Mouse (Mus musculus) hindbrain, postnatal 0 days (tissue): ENCODE data around the gene Anapc15-ps. TPM values are rescaled to one million over a fixed set of nuclear protein-coding genes. Genes with fewer than 3 reads are reported as not detected.

Experiments
- ATAC-seq: fragments of 200-750 bp; cut with Nextera tagmentation; 2 replicates; pipeline ENCODE4 v1.8.0; 2017; ENCODE audit warnings: mild to moderate bottlenecking, moderate TSS enrichment, moderate library complexity
- DNase-seq: peaks from one replicate; pipeline ENCODE4 v3.0.0-alpha.2; 2015; ENCODE audit warnings: low spot score
- H3K27ac ChIP-seq: fragments of 300-500 bp; sonication (generic); 2 replicates; pipeline ENCODE4 v1.5.1; 2014; ENCODE audit warnings: mild to moderate bottlenecking
- H3K27me3 ChIP-seq: fragments of 300-500 bp; sonication (generic); 2 replicates; pipeline ENCODE4 v1.6.1; 2014; ENCODE audit warnings: low read length, mixed read lengths; ENCODE audit not compliant: insufficient read depth
- H3K36me3 ChIP-seq: fragments of 300-500 bp; sonication (generic); 2 replicates; pipeline ENCODE4 v1.6.1; 2014; ENCODE audit warnings: low read length, mixed read lengths; ENCODE audit not compliant: insufficient read depth
- H3K4me1 ChIP-seq: fragments of 300-500 bp; sonication (generic); 2 replicates; pipeline ENCODE4 v1.6.1; 2014; ENCODE audit warnings: antibody characterized with exemption, low read length, mixed read lengths; ENCODE audit not compliant: insufficient read depth
- H3K4me2 ChIP-seq: fragments of 300-500 bp; sonication (generic); 2 replicates; pipeline ENCODE4 v1.6.1; 2014; ENCODE audit warnings: low read depth, mild to moderate bottlenecking, low read length, moderate library complexity, mixed read lengths
- H3K4me3 ChIP-seq: fragments of 300-500 bp; sonication (generic); 2 replicates; pipeline ENCODE4 v1.5.1; 2014; ENCODE audit warnings: low read length
- H3K9ac ChIP-seq: fragments of 300-500 bp; sonication (generic); replicated peaks from 2 replicates; pipeline ENCODE4 v1.6.1; 2014; ENCODE audit warnings: mild to moderate bottlenecking, low read length, moderate library complexity, mixed read lengths
- H3K9me3 ChIP-seq: fragments of 300-500 bp; sonication (generic); 2 replicates; pipeline ENCODE4 v1.6.1; 2016; ENCODE audit warnings: low read length, mixed read lengths
- CTCF ChIP-seq: IDR thresholded peaks from 2 replicates; pipeline ENCODE4 v1.5.1; 2016; ENCODE audit warnings: antibody characterized with exemption, control low read depth, low read depth
- WGBS: fragments of 180-500 bp; shearing (Covaris S2); extraction: QIAGEN DNeasy Blood & Tissue Kit; methylation state at CpG from one replicate; pipeline ENCODE4 v1.1.7; 2014; 5-methylcytosine and 5-hydroxymethylcytosine counted together
- polyA plus RNA-seq: library from polyadenylated mRNA; unstranded; fragments of >200 nt; fragmentation: Nextera tagmentation; extraction: Ambion mirVana; gene quantifications from 2 replicates; pipeline ENCODE4 v1.2.1, GENCODE M21; 2015
- total RNA-seq: library from RNA; depleted of rRNA; stranded (reverse); fragments of >200 nt; gene quantifications from 2 replicates; pipeline ENCODE4 v1.2.3, GENCODE M21; 2014; rRNA removed

Anapc15-ps gene
- total and polyA plus RNA-seq, 2 experiments from 2014 or later: not detected

DNA sequence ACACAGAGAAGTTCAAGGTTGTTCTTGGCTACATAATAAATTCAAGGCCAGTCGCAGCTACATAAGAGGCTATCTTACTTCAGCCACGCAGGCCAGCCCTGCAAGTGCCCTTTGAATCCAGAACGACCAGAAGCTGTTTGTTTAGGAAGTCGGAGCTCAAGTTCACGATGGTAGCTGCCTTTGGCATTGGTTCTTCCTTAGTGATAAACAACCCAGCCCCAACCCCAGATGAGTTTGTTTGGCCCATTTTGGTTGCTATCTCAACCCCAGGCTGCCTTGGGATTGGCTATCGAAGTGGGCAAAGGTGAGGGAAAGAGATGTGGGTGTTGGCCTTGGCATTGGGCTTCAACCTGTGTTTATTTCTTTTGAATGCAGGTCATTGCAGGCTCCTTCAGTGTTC is 48.0 kb downstream of the Anapc15-ps start:
- no peak overlapping the region for H3K9ac ChIP-seq
- no peaks in the 10 kb centered on the region for H3K9me3 ChIP-seq
- H3K4me1 ChIP-seq: no peaks in the 10 kb centered on the region
- H3K27me3 ChIP-seq: no peaks in the 10 kb centered on the region
- H3K36me3 ChIP-seq: no peaks in the 10 kb centered on the region
- no peak for DNase-seq
- no peak for ATAC-seq
- WGBS: 89% methylated on average over 6 of the region's 6 CpGs
- H3K4me2 ChIP-seq: no peak overlapping the region
- no peak overlapping the region for H3K4me3 ChIP-seq
- no peak overlapping the region for H3K27ac ChIP-seq
- no peak for TF ChIP-seq CTCF

- 31% methylated on average over 5 of the region's 5 CpGs for WGBS
- TF ChIP-seq CTCF: no peak
These were observed 49.2 kb downstream of the Anapc15-ps start for GRCm38 (mm10) chr10:95624007-95624406.

GRCm38 (mm10) chr10:95623518-95623905 is 49.7 kb downstream of the Anapc15-ps start:
- TF ChIP-seq CTCF: no peak
- no peaks in the 10 kb centered on the region for H3K9me3 ChIP-seq
- ATAC-seq (0 out of 2 replicates have a peak, but pooled peaks have one; percentile 14), DNase-seq (no peak)
- 49% methylated on average over 4 of the region's 4 CpGs for WGBS
- no peak overlapping the region for H3K4me2 ChIP-seq
- no peak overlapping the region for H3K4me3 ChIP-seq
- H3K27me3 ChIP-seq: no peaks in the 10 kb centered on the region
- H3K27ac ChIP-seq: no peak overlapping the region
- no peak overlapping the region for H3K9ac ChIP-seq
- no peaks in the 10 kb centered on the region for H3K36me3 ChIP-seq
- no peaks in the 10 kb centered on the region for H3K4me1 ChIP-seq

More at GRCm38 (mm10) chr10:95624007-95624406, 49.2 kb downstream of the Anapc15-ps start:
- no peaks in the 10 kb centered on the region for H3K27me3 ChIP-seq
- H3K9me3 ChIP-seq: no peaks in the 10 kb centered on the region
- no peak for ATAC-seq
- no peak overlapping the region for H3K27ac ChIP-seq
- H3K4me3 ChIP-seq: no peak overlapping the region
- H3K9ac ChIP-seq: no peak overlapping the region
- H3K4me1 ChIP-seq: no peaks in the 10 kb centered on the region
- no peak overlapping the region for H3K4me2 ChIP-seq
- DNase-seq: no peak
- H3K36me3 ChIP-seq: no peaks in the 10 kb centered on the region

Other genes starting within 250 kb of the Anapc15-ps start
- 126 and 146 TPM in 2 replicates for gene Mrpl42, start 171.5 kb downstream of the Anapc15-ps start, total RNA-seq
- gene Mrpl42, start 171.5 kb downstream of the Anapc15-ps start, polyA plus RNA-seq: 277 and 289 TPM in 2 replicates
- gene Ube2n, start 158.3 kb downstream of the Anapc15-ps start, total RNA-seq: 203 and 208 TPM in 2 replicates
- gene Ube2n, start 158.3 kb downstream of the Anapc15-ps start, polyA plus RNA-seq: 315 and 333 TPM in 2 replicates
- 52.3 and 55.5 TPM in 2 replicates for gene Nudt4, start 109.3 kb downstream of the Anapc15-ps start, total RNA-seq
- 64.3 and 64.7 TPM in 2 replicates for gene Nudt4, start 109.3 kb downstream of the Anapc15-ps start, polyA plus RNA-seq
- not detected in 2 replicates for gene Gm33543, start 169.5 kb upstream of the Anapc15-ps start, total RNA-seq
- gene Gm33543, start 169.5 kb upstream of the Anapc15-ps start, polyA plus RNA-seq: 0.13 TPM in 1 of 2 replicates, not detected in the other